Mouse (Mus musculus): ENCODE data around the gene Maml3.

DNA sequence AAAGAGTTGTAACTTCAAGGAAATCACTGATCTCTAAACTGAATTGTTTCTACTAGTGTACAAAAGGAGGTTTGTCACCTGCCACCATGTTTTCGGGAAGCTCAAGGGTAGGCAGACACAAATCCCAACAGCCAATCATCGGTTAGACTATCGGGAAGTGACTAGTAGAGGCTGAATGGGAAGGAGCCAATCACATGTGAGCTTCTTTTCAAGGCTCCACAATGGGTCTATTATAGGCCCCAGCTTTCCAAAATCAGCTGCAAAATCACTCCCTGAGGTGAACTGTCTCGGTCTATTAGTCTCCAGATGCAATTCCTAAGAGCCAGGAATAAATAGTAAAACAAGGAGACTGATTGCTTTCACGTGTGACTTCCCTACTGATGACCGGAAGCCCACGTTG, 177.3 kb downstream of the Maml3 start:
- TF ChIP-seq CTCF (IDR thresholded peaks at IDR 0.05; ENCODE audit: low read depth) (no peak), EP300 (IDR thresholded peaks at IDR 0.05; ENCODE audit: low read depth) (no peak)
